Mouse (Mus musculus) liver, adult 2 months (tissue): ENCODE measurements around the gene Oit3.

ENCODE experiments used
- CTCF ChIP-seq: fragments of 200-500 bp; IDR thresholded peaks from 2 replicates; pipeline ENCODE4 v1.5.1; 2011; ENCODE audit warnings: low read depth, low read length, control low read depth
- POLR2A ChIP-seq: fragments of 200-500 bp; IDR thresholded peaks from 2 replicates; pipeline ENCODE4 v1.6.1; 2011; ENCODE audit warnings: low read length, control low read depth; ENCODE audit not compliant: insufficient read depth; ENCODE audit errors: extremely low read depth

- no peak for TF ChIP-seq POLR2A
- TF ChIP-seq CTCF = no peak
Measured at GRCm38 (mm10) chr10:59379927-59380326, 61.7 kb downstream of the Oit3 start.
